Mouse (Mus musculus) cerebellum, adult 2 months (tissue): ENCODE data around the gene Fbxl17. TPM values are rescaled to one million over a fixed set of nuclear protein-coding genes. Genes with fewer than 3 reads are reported as not detected.

Experiments used
- DNase-seq, 2 experiments: peaks; one replicate each; pipeline ENCODE4 v3.0.0; 2021
- H3K27ac ChIP-seq: fragments of 200-500 bp; 2 replicates; pipeline ENCODE4 v1.5.1; 2012; ENCODE audit warnings: low read length, control low read depth, inconsistent platforms; ENCODE audit not compliant: insufficient read depth
- H3K27me3 ChIP-seq: fragments of 200-500 bp; 2 replicates; pipeline ENCODE4 v1.6.1; 2012; ENCODE audit warnings: inconsistent platforms, mild to moderate bottlenecking, low read length, moderate library complexity; ENCODE audit not compliant: control insufficient read depth, insufficient read depth
- H3K4me1 ChIP-seq: fragments of 200-500 bp; 2 replicates; pipeline ENCODE4 v1.6.1; 2011; ENCODE audit warnings: low read length; ENCODE audit not compliant: control insufficient read depth, insufficient read depth
- H3K4me3 ChIP-seq: fragments of 200-500 bp; replicated peaks from 2 replicates; pipeline ENCODE3; 2011; ENCODE audit warnings: mild to moderate bottlenecking, low read depth, low read length, control low read depth; ENCODE audit not compliant: insufficient read depth
- CTCF ChIP-seq: fragments of 200-500 bp; IDR thresholded peaks from 2 replicates; pipeline ENCODE4 v1.5.1; 2011; ENCODE audit warnings: low read depth, mild to moderate bottlenecking, control low read depth, low read length, moderate library complexity, borderline replicate concordance; ENCODE audit not compliant: insufficient read depth
- POLR2A ChIP-seq: fragments of 200-500 bp; IDR thresholded peaks from 2 replicates; pipeline ENCODE4 v1.6.1; 2011; ENCODE audit warnings: low read length, control low read depth, borderline replicate concordance; ENCODE audit not compliant: insufficient read depth
- WGBS: fragments of 180-500 bp; shearing (Covaris S2); methylation state at CpG from one replicate; pipeline ENCODE4 v1.1.7; 2018; 5-methylcytosine and 5-hydroxymethylcytosine counted together
- polyA plus RNA-seq: library from polyadenylated mRNA; depleted of rRNA; stranded (reverse); fragments of >200 nt; gene quantifications from 2 replicates; pipeline ENCODE4 v1.2.3, GENCODE M21; 2012

The Fbxl17 gene
- polyA plus RNA-seq, 1 experiment: 21.5 TPM

- 76% methylated on average over 4 of the region's 4 CpGs for WGBS
- DNase-seq: no peak
- peaks cover 3% of the 10 kb centered on the region; the same call in 1 of the 2 replicates for H3K4me1 ChIP-seq
- H3K27ac ChIP-seq: no peak overlapping the region
- no peak overlapping the region for H3K4me3 ChIP-seq
- TF ChIP-seq POLR2A (no peak), CTCF (no peak)
- no peaks in the 10 kb centered on the region for H3K27me3 ChIP-seq
Observed at GRCm38 (mm10) chr17:63405471-63405870, 94.3 kb downstream of the Fbxl17 start.

GRCm38 (mm10) chr17:63404968-63405367, 94.8 kb downstream of the Fbxl17 start:
- Histone ChIP-seq H3K27ac (no peak overlapping the region), H3K4me3 (no peak overlapping the region), H3K4me1 (peaks cover 3% of the 10 kb centered on the region; the same call in 1 of the 2 replicates), H3K27me3 (no peaks in the 10 kb centered on the region)
- whole genome bisulfite sequencing: 24% methylated on average over 2 of the region's 2 CpGs
- TF ChIP-seq CTCF (no peak), POLR2A (no peak)
- peak; percentile 22 to 26 for DNase-seq

- Histone ChIP-seq H3K27me3 (no peaks in the 10 kb centered on the region), H3K4me1 (peaks cover 3% of the 10 kb centered on the region; the same call in 1 of the 2 replicates), H3K4me3 (no peak overlapping the region), H3K27ac (no peak overlapping the region)
- no peak for DNase-seq
- TF ChIP-seq POLR2A (no peak), CTCF (no peak)
Observed at GRCm38 (mm10) chr17:63403801-63404415, 95.9 kb downstream of the Fbxl17 start.

GRCm38 (mm10) chr17:63402741-63403681, 96.8 kb downstream of the Fbxl17 start:
- peak in 1 of 2 experiments; percentile 24 for DNase-seq
- Histone ChIP-seq H3K27me3 (no peaks in the 10 kb centered on the region), H3K4me3 (no peak overlapping the region), H3K4me1 (peaks cover 3% of the 10 kb centered on the region; the same call in 1 of the 2 replicates), H3K27ac (no peak overlapping the region)
- WGBS: 55% methylated on average over 13 of the region's 13 CpGs
- TF ChIP-seq POLR2A (no peak), CTCF (no peak)

GRCm38 (mm10) chr17:63402170-63402569, 97.6 kb downstream of the Fbxl17 start:
- no peak overlapping the region for H3K27ac ChIP-seq
- 85% methylated on average over 3 of the region's 3 CpGs for WGBS
- H3K4me3 ChIP-seq: no peak overlapping the region
- no peaks in the 10 kb centered on the region for H3K27me3 ChIP-seq
- DNase-seq: no peak
- no peak for TF ChIP-seq POLR2A
- no peak for TF ChIP-seq CTCF
- peaks cover 3% of the 10 kb centered on the region; the same call in 1 of the 2 replicates for H3K4me1 ChIP-seq

- Histone ChIP-seq H3K4me1 (peaks cover 3% of the 10 kb centered on the region; the same call in 1 of the 2 replicates), H3K27ac (no peak overlapping the region), H3K27me3 (no peaks in the 10 kb centered on the region), H3K4me3 (no peak overlapping the region)
- WGBS: 83% methylated on average over 5 of the region's 5 CpGs
- DNase-seq: no peak
- no peak for TF ChIP-seq POLR2A
- TF ChIP-seq CTCF: no peak
Observed at GRCm38 (mm10) chr17:63400640-63401039, 99.2 kb downstream of the Fbxl17 start.

GRCm38 (mm10) chr17:63399816-63400215, 100.0 kb downstream of the Fbxl17 start:
- no peak for DNase-seq
- H3K4me3 ChIP-seq: no peak overlapping the region
- 91% methylated on average over 8 of the region's 8 CpGs for WGBS
- no peaks in the 10 kb centered on the region for H3K27me3 ChIP-seq
- H3K4me1 ChIP-seq: peaks cover 3% of the 10 kb centered on the region; the same call in 1 of the 2 replicates
- TF ChIP-seq CTCF: no peak
- no peak for TF ChIP-seq POLR2A
- H3K27ac ChIP-seq: no peak overlapping the region

GRCm38 (mm10) chr17:63391506-63391905, 108.3 kb downstream of the Fbxl17 start:
- no peak for TF ChIP-seq POLR2A
- no peak for TF ChIP-seq CTCF

More at GRCm38 (mm10) chr17:63391506-63391905, 108.3 kb downstream of the Fbxl17 start:
- no peak overlapping the region for H3K4me3 ChIP-seq
- no peak overlapping the region for H3K27ac ChIP-seq
- 0 out of 2 replicates have a peak, but pooled peaks cover 3% of the 10 kb centered on the region for H3K4me1 ChIP-seq
- no peak for DNase-seq
- no peaks in the 10 kb centered on the region for H3K27me3 ChIP-seq
- WGBS: 94% methylated on average over 4 of the region's 4 CpGs
